Mouse (Mus musculus) intestine, postnatal 0 days (tissue): ENCODE results near the gene BC028528. TPM values are rescaled to one million over a fixed set of nuclear protein-coding genes. Genes with fewer than 3 reads are reported as not detected.

Source experiments
- ATAC-seq: fragments of 200-750 bp; cut with Nextera tagmentation; 2 replicates; pipeline ENCODE4 v1.8.0; 2017; ENCODE audit warnings: mild to moderate bottlenecking, moderate TSS enrichment, moderate library complexity
- H3K27ac ChIP-seq: fragments of 300-500 bp; sonication (generic); 2 replicates; pipeline ENCODE4 v1.5.1; 2014; ENCODE audit warnings: mild to moderate bottlenecking, low read depth, low read length, moderate library complexity
- H3K27me3 ChIP-seq: fragments of 300-500 bp; sonication (generic); replicated peaks from 2 replicates; pipeline ENCODE4 v1.6.1; 2014; ENCODE audit warnings: low read length, mixed read lengths; ENCODE audit not compliant: control insufficient read depth, insufficient read depth
- H3K36me3 ChIP-seq: fragments of 300-500 bp; sonication (generic); 2 replicates; pipeline ENCODE4 v1.6.1; 2014; ENCODE audit warnings: mild to moderate bottlenecking, moderate library complexity; ENCODE audit not compliant: control insufficient read depth, insufficient read depth
- H3K4me1 ChIP-seq: fragments of 300-500 bp; sonication (generic); replicated peaks from 2 replicates; pipeline ENCODE4 v1.6.1; 2014; ENCODE audit warnings: antibody characterized with exemption, low read length, mixed read lengths; ENCODE audit not compliant: control insufficient read depth, insufficient read depth
- H3K4me2 ChIP-seq: fragments of 300-500 bp; sonication (generic); replicated peaks from 2 replicates; pipeline ENCODE4 v1.6.1; 2014; ENCODE audit warnings: low read depth, mild to moderate bottlenecking, moderate library complexity
- H3K4me3 ChIP-seq: fragments of 300-500 bp; sonication (generic); 2 replicates; pipeline ENCODE4 v1.5.1; 2014; ENCODE audit warnings: low read depth, low read length
- H3K9ac ChIP-seq: fragments of 300-500 bp; sonication (generic); 2 replicates; pipeline ENCODE4 v1.6.1; 2014; ENCODE audit warnings: mild to moderate bottlenecking, low read depth, low read length
- H3K9me3 ChIP-seq: fragments of 300-500 bp; sonication (generic); 2 replicates; pipeline ENCODE4 v1.6.1; 2016; ENCODE audit warnings: mixed run types; ENCODE audit not compliant: control insufficient read depth
- CTCF ChIP-seq: sonication (generic); IDR thresholded peaks from 2 replicates; pipeline ENCODE4 v1.5.1; 2016; ENCODE audit warnings: low read depth, mild to moderate bottlenecking, control low read depth, antibody characterized with exemption, moderate library complexity
- WGBS: fragments of 180-500 bp; shearing (Covaris S2); extraction: QIAGEN DNeasy Blood & Tissue Kit; methylation state at CpG from one replicate; pipeline ENCODE4 v1.1.7; 2014; 5-methylcytosine and 5-hydroxymethylcytosine counted together
- polyA plus RNA-seq: library from polyadenylated mRNA; unstranded; fragments of >200 nt; fragmentation: Nextera tagmentation; extraction: Ambion mirVana; gene quantifications from 2 replicates; pipeline ENCODE4 v1.2.1, GENCODE M21; 2015

Gene BC028528
- polyA plus RNA-seq, 1 experiment from 2014 or later = 11.9 TPM

GRCm38 (mm10) chr3:95932157-95932556, 40.4 kb upstream of the BC028528 start:
- no peak for ATAC-seq
- no peak overlapping the region for H3K4me2 ChIP-seq
- WGBS = 43% methylated on average over 1 of the region's 1 CpGs
- no peak overlapping the region for H3K27ac ChIP-seq
- no peaks in the 10 kb centered on the region for H3K27me3 ChIP-seq
- H3K9ac ChIP-seq = no peak overlapping the region
- no peaks in the 10 kb centered on the region for H3K4me1 ChIP-seq
- H3K4me3 ChIP-seq = no peak overlapping the region
- peak; percentile 37; the same call in 1 of the 2 replicates for TF ChIP-seq CTCF
- H3K36me3 ChIP-seq = peaks cover 27% of the 10 kb centered on the region
- no peaks in the 10 kb centered on the region for H3K9me3 ChIP-seq

GRCm38 (mm10) chr3:95931471-95931870, 39.7 kb upstream of the BC028528 start:
- H3K27me3 ChIP-seq = no peaks in the 10 kb centered on the region
- no peaks in the 10 kb centered on the region for H3K4me1 ChIP-seq
- H3K9me3 ChIP-seq = no peaks in the 10 kb centered on the region
- no peak for ATAC-seq
- TF ChIP-seq CTCF = no peak
- no peak overlapping the region for H3K9ac ChIP-seq
- WGBS = 74% methylated on average over 1 of the region's 1 CpGs
- H3K4me2 ChIP-seq = no peak overlapping the region
- peaks cover 23% of the 10 kb centered on the region for H3K36me3 ChIP-seq
- H3K27ac ChIP-seq = no peak overlapping the region
- H3K4me3 ChIP-seq = no peak overlapping the region

- Histone ChIP-seq H3K27me3 (no peaks in the 10 kb centered on the region), H3K27ac (0 out of 2 replicates have a peak overlapping the region, but pooled peaks have one; percentile 88), H3K9me3 (no peaks in the 10 kb centered on the region), H3K4me2 (peak overlapping the region; percentile 87), H3K4me1 (no peaks in the 10 kb centered on the region), H3K36me3 (peaks cover 21% of the 10 kb centered on the region), H3K9ac (peak overlapping the region; percentile 85), H3K4me3 (peak overlapping the region; percentile 67)
- TF ChIP-seq CTCF = no peak
- under 1% methylated on average over 5 of the region's 5 CpGs for WGBS
- no peak for ATAC-seq
Measured at GRCm38 (mm10) chr3:95930471-95930789, 38.6 kb upstream of the BC028528 start.

- Histone ChIP-seq H3K27me3 (no peaks in the 10 kb centered on the region), H3K9ac (peak overlapping the region; percentile 85), H3K4me2 (peak overlapping the region; percentile 87), H3K36me3 (peaks cover 16% of the 10 kb centered on the region), H3K4me3 (peak overlapping the region; percentile 67), H3K4me1 (no peaks in the 10 kb centered on the region), H3K9me3 (no peaks in the 10 kb centered on the region), H3K27ac (peak overlapping the region; percentile 88)
- whole genome bisulfite sequencing = under 1% methylated on average over 97 of the region's 105 CpGs
- ATAC-seq = peak; percentile 20
- TF ChIP-seq CTCF = no peak; the same call in 1 of the 2 replicates
Measured at GRCm38 (mm10) chr3:95929581-95930470, 38.0 kb upstream of the BC028528 start.

GRCm38 (mm10) chr3:95928658-95929503, 37.1 kb upstream of the BC028528 start, which contains the start of gene Anp32e:
Gene Anp32e, plus strand, starts transcription at chr3:95929246.
- peak; percentile 99 for ATAC-seq
- Histone ChIP-seq H3K36me3 (peaks cover 6% of the 10 kb centered on the region; the same call in 1 of the 2 replicates), H3K4me2 (peak within 1 kb of the TSS; percentile 87), H3K27me3 (no peaks in the 10 kb centered on the region), H3K9me3 (no peaks in the 10 kb centered on the region), H3K27ac (peak within 1 kb of the TSS; percentile 88), H3K9ac (peak within 1 kb of the TSS; percentile 85), H3K4me1 (no peaks in the 10 kb centered on the region), H3K4me3 (peak within 1 kb of the TSS; percentile 67)
- TF ChIP-seq CTCF = 0 out of 2 replicates have a peak, but pooled peaks have one; percentile 1
- under 1% methylated on average over 49 of the region's 49 CpGs for WGBS

GRCm38 (mm10) chr3:95928261-95928657, 36.5 kb upstream of the BC028528 start:
- no peak for TF ChIP-seq CTCF
- no peak for ATAC-seq
- H3K27me3 ChIP-seq = no peaks in the 10 kb centered on the region
- WGBS = 46% methylated on average over 6 of the region's 6 CpGs
- H3K9me3 ChIP-seq = no peaks in the 10 kb centered on the region
- peak overlapping the region; percentile 67 for H3K4me3 ChIP-seq
- 0 out of 2 replicates have a peak, but pooled peaks cover under 1% of the 10 kb centered on the region for H3K36me3 ChIP-seq
- peak overlapping the region; percentile 42; the same call in 1 of the 2 replicates for H3K9ac ChIP-seq
- H3K4me2 ChIP-seq = peak overlapping the region; percentile 87
- H3K27ac ChIP-seq = no peak overlapping the region
- no peaks in the 10 kb centered on the region for H3K4me1 ChIP-seq
